Mouse (Mus musculus): ENCODE results near the gene Acox3.

DNA sequence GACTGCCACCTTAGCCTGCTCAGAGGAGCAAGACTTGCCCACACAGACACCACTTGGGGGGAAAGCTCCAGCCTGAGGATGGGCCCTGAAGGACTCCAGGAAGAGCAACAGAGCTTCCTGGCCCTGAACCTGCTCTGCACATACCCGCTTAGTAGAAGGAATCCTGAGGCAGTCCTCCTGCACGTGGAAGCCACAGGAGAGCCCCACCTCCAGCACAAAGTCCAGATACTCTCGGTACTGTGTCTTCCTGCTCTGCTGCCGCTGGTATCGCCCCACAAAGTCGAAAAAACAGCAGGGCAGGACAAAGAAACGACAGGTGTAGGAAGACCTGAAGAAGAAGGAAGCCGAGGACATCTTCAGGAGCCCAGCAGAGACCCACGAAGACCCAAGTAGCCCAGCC, 17.6 kb upstream of the Acox3 start:
- TF ChIP-seq CTCF (conservative IDR thresholded peaks at IDR 0.05; ENCODE audit: insufficient read depth, insufficient read length, low read depth, low read length) (no peak), POLR2A (IDR thresholded peaks at IDR 0.05; ENCODE audit: low read depth, low read length) (no peak)
